Mouse (Mus musculus) midbrain, embryonic 12.5 days (tissue): ENCODE results near the gene Dnajc5g. TPM values are rescaled to one million over a fixed set of nuclear protein-coding genes. Genes with fewer than 3 reads are reported as not detected.
A peak's percentile ranks its signal among the peaks of the same experiment; 100 is the strongest.

Experiments used
- ATAC-seq: fragments of 200-750 bp; cut with Nextera tagmentation; 2 replicates; pipeline ENCODE4 v1.8.0; 2017; ENCODE audit warnings: low read depth, moderate TSS enrichment, moderate library complexity; ENCODE audit not compliant: low FRiP score
- H3K27ac ChIP-seq: fragments of 300-500 bp; sonication (generic); replicated peaks from 2 replicates; pipeline ENCODE4 v1.5.1; 2016; ENCODE audit warnings: mild to moderate bottlenecking
- H3K27me3 ChIP-seq: fragments of 300-500 bp; sonication (generic); 2 replicates; pipeline ENCODE4 v1.6.1; 2016; ENCODE audit warnings: mild to moderate bottlenecking
- H3K36me3 ChIP-seq: fragments of 300-500 bp; sonication (generic); 2 replicates; pipeline ENCODE4 v1.6.1; 2016
- H3K4me1 ChIP-seq: fragments of 300-500 bp; sonication (generic); 2 replicates; pipeline ENCODE4 v1.6.1; 2016
- H3K4me2 ChIP-seq: fragments of 300-500 bp; sonication (generic); replicated peaks from 2 replicates; pipeline ENCODE4 v1.6.1; 2016; ENCODE audit warnings: mild to moderate bottlenecking, moderate library complexity
- H3K4me3 ChIP-seq: fragments of 300-500 bp; sonication (generic); 2 replicates; pipeline ENCODE4 v1.5.1; 2016; ENCODE audit warnings: mild to moderate bottlenecking
- H3K9ac ChIP-seq: fragments of 300-500 bp; sonication (generic); replicated peaks from 2 replicates; pipeline ENCODE4 v1.6.1; 2016; ENCODE audit warnings: mild to moderate bottlenecking, moderate library complexity
- H3K9me3 ChIP-seq: fragments of 300-500 bp; sonication (generic); 2 replicates; pipeline ENCODE4 v1.6.1; 2016; ENCODE audit warnings: mild to moderate bottlenecking
- WGBS: fragments of 180-500 bp; shearing (Covaris S2); methylation state at CpG from one replicate; pipeline ENCODE4 v1.1.7; 2016; 5-methylcytosine and 5-hydroxymethylcytosine counted together
- polyA plus RNA-seq: library from polyadenylated mRNA; unstranded; fragments of >200 nt; fragmentation: Nextera tagmentation; extraction: Ambion mirVana; gene quantifications from 2 replicates; pipeline ENCODE4 v1.2.1, GENCODE M21; 2016

The Dnajc5g gene
- polyA plus RNA-seq, result not detected in 2 replicates

GRCm38 (mm10) chr5:31105814-31106335 lies at the start of gene Dnajc5g:
Dnajc5g (plus strand) TSS chr5:31106285.
- no peak within 1 kb of the TSS for H3K4me2 ChIP-seq
- no peaks in the 10 kb centered on the region for H3K4me1 ChIP-seq
- no peak within 1 kb of the TSS for H3K9ac ChIP-seq
- H3K27ac ChIP-seq, result no peak within 1 kb of the TSS
- H3K9me3 ChIP-seq, result no peaks in the 10 kb centered on the region
- 82% methylated on average over 9 of the region's 9 CpGs for WGBS
- ATAC-seq, result no peak
- no peak within 1 kb of the TSS for H3K4me3 ChIP-seq
- H3K36me3 ChIP-seq, result no peaks in the 10 kb centered on the region
- H3K27me3 ChIP-seq, result no peaks in the 10 kb centered on the region; the same call in 1 of the 2 replicates

- H3K4me1 ChIP-seq, result no peaks in the 10 kb centered on the region
- no peaks in the 10 kb centered on the region for H3K9me3 ChIP-seq
- WGBS, result 95% methylated on average over 3 of the region's 3 CpGs
- no peak for ATAC-seq
- no peak overlapping the region for H3K4me3 ChIP-seq
- H3K9ac ChIP-seq, result no peak overlapping the region
- H3K27me3 ChIP-seq, result no peaks in the 10 kb centered on the region
- no peak overlapping the region for H3K4me2 ChIP-seq
- peaks cover 95% of the 10 kb centered on the region for H3K36me3 ChIP-seq
- no peak overlapping the region for H3K27ac ChIP-seq
These were observed 36.3 kb upstream of the Dnajc5g start for GRCm38 (mm10) chr5:31069810-31070209.

GRCm38 (mm10) chr5:31071059-31071458 lies 35.0 kb upstream of the Dnajc5g start:
- Histone ChIP-seq H3K4me3 (no peak overlapping the region), H3K27ac (no peak overlapping the region), H3K36me3 (peaks cover 100% of the 10 kb centered on the region), H3K9ac (no peak overlapping the region), H3K4me2 (no peak overlapping the region), H3K9me3 (no peaks in the 10 kb centered on the region), H3K4me1 (no peaks in the 10 kb centered on the region), H3K27me3 (no peaks in the 10 kb centered on the region)
- ATAC-seq, result no peak
- WGBS, result 88% methylated on average over 2 of the region's 2 CpGs

GRCm38 (mm10) chr5:31071821-31072220 lies 34.3 kb upstream of the Dnajc5g start:
- H3K4me3 ChIP-seq, result no peak overlapping the region
- no peak overlapping the region for H3K4me2 ChIP-seq
- no peak for ATAC-seq
- no peaks in the 10 kb centered on the region for H3K4me1 ChIP-seq
- no peak overlapping the region for H3K9ac ChIP-seq
- H3K9me3 ChIP-seq, result no peaks in the 10 kb centered on the region
- 93% methylated on average over 11 of the region's 11 CpGs for WGBS
- peaks cover 100% of the 10 kb centered on the region for H3K36me3 ChIP-seq
- H3K27ac ChIP-seq, result no peak overlapping the region
- H3K27me3 ChIP-seq, result no peaks in the 10 kb centered on the region

- no peak overlapping the region for H3K27ac ChIP-seq
- no peak overlapping the region for H3K4me3 ChIP-seq
- peaks cover 100% of the 10 kb centered on the region for H3K36me3 ChIP-seq
- H3K4me1 ChIP-seq, result no peaks in the 10 kb centered on the region
- no peaks in the 10 kb centered on the region for H3K27me3 ChIP-seq
- no peaks in the 10 kb centered on the region for H3K9me3 ChIP-seq
- 94% methylated on average over 12 of the region's 12 CpGs for WGBS
- no peak overlapping the region for H3K9ac ChIP-seq
- ATAC-seq, result no peak
- H3K4me2 ChIP-seq, result no peak overlapping the region
These were observed 32.9 kb upstream of the Dnajc5g start for GRCm38 (mm10) chr5:31073176-31073575.

GRCm38 (mm10) chr5:31076346-31076745 lies 29.7 kb upstream of the Dnajc5g start:
- Histone ChIP-seq H3K9me3 (no peaks in the 10 kb centered on the region), H3K9ac (no peak overlapping the region), H3K4me1 (no peaks in the 10 kb centered on the region), H3K4me3 (no peak overlapping the region), H3K27me3 (no peaks in the 10 kb centered on the region), H3K27ac (no peak overlapping the region), H3K4me2 (no peak overlapping the region), H3K36me3 (peaks cover 76% of the 10 kb centered on the region)
- no peak for ATAC-seq
- WGBS, result 89% methylated on average over 13 of the region's 13 CpGs

GRCm38 (mm10) chr5:31080059-31080794 lies 25.9 kb upstream of the Dnajc5g start:
- Histone ChIP-seq H3K4me1 (peaks cover 18% of the 10 kb centered on the region; the same call in 1 of the 2 replicates), H3K9ac (no peak overlapping the region), H3K4me2 (no peak overlapping the region), H3K27ac (no peak overlapping the region; the same call in 1 of the 2 replicates), H3K27me3 (no peaks in the 10 kb centered on the region), H3K4me3 (no peak overlapping the region), H3K36me3 (peaks cover 37% of the 10 kb centered on the region), H3K9me3 (no peaks in the 10 kb centered on the region)
- no peak for ATAC-seq
- WGBS, result 86% methylated on average over 13 of the region's 13 CpGs

- Histone ChIP-seq H3K4me3 (no peak overlapping the region), H3K36me3 (peaks cover 31% of the 10 kb centered on the region), H3K4me2 (no peak overlapping the region), H3K9me3 (no peaks in the 10 kb centered on the region), H3K27me3 (0 out of 2 replicates have a peak, but pooled peaks cover 1% of the 10 kb centered on the region), H3K4me1 (peaks cover 18% of the 10 kb centered on the region; the same call in 1 of the 2 replicates), H3K27ac (no peak overlapping the region), H3K9ac (no peak overlapping the region)
- WGBS, result 90% methylated on average over 3 of the region's 3 CpGs
- no peak for ATAC-seq
These were observed 25.3 kb upstream of the Dnajc5g start for GRCm38 (mm10) chr5:31080795-31081164.

GRCm38 (mm10) chr5:31081386-31081785 lies 24.7 kb upstream of the Dnajc5g start:
- Histone ChIP-seq H3K4me2 (no peak overlapping the region), H3K27me3 (peaks cover 7% of the 10 kb centered on the region; the same call in 1 of the 2 replicates), H3K4me1 (peaks cover 18% of the 10 kb centered on the region; the same call in 1 of the 2 replicates), H3K9ac (no peak overlapping the region), H3K9me3 (no peaks in the 10 kb centered on the region), H3K4me3 (no peak overlapping the region), H3K36me3 (peaks cover 25% of the 10 kb centered on the region), H3K27ac (no peak overlapping the region)
- no peak for ATAC-seq
- 70% methylated on average over 3 of the region's 3 CpGs for WGBS

- no peak overlapping the region; the same call in 1 of the 2 replicates for H3K4me2 ChIP-seq
- H3K36me3 ChIP-seq, result peaks cover 16% of the 10 kb centered on the region
- H3K9me3 ChIP-seq, result no peaks in the 10 kb centered on the region
- peaks cover 21% of the 10 kb centered on the region; the same call in 1 of the 2 replicates for H3K4me1 ChIP-seq
- peak overlapping the region; percentile 77 for H3K27ac ChIP-seq
- WGBS, result 11% methylated on average over 5 of the region's 5 CpGs
- H3K4me3 ChIP-seq, result no peak overlapping the region
- peaks cover 11% of the 10 kb centered on the region; the same call in 1 of the 2 replicates for H3K27me3 ChIP-seq
- ATAC-seq, result no peak
- no peak overlapping the region for H3K9ac ChIP-seq
These were observed 23.7 kb upstream of the Dnajc5g start for GRCm38 (mm10) chr5:31082355-31082754.

- ATAC-seq, result peak; percentile 42; the same call in 1 of the 2 replicates
- peaks cover 8% of the 10 kb centered on the region for H3K36me3 ChIP-seq
- no peak overlapping the region for H3K9ac ChIP-seq
- no peak overlapping the region for H3K4me3 ChIP-seq
- H3K4me2 ChIP-seq, result peak overlapping the region; percentile 10
- 38% methylated on average over 12 of the region's 12 CpGs for WGBS
- peak overlapping the region; percentile 77 for H3K27ac ChIP-seq
- H3K4me1 ChIP-seq, result peaks cover 21% of the 10 kb centered on the region; the same call in 1 of the 2 replicates
- no peaks in the 10 kb centered on the region for H3K9me3 ChIP-seq
- H3K27me3 ChIP-seq, result peaks cover 16% of the 10 kb centered on the region; the same call in 1 of the 2 replicates
These were observed 23.0 kb upstream of the Dnajc5g start for GRCm38 (mm10) chr5:31082935-31083625.

GRCm38 (mm10) chr5:31083949-31084348 lies 22.1 kb upstream of the Dnajc5g start:
- Histone ChIP-seq H3K4me3 (no peak overlapping the region), H3K27ac (peak overlapping the region; percentile 77), H3K27me3 (peaks cover 25% of the 10 kb centered on the region; the same call in 1 of the 2 replicates), H3K9ac (peak overlapping the region; percentile 24; the same call in 1 of the 2 replicates), H3K9me3 (no peaks in the 10 kb centered on the region), H3K4me1 (peaks cover 21% of the 10 kb centered on the region; the same call in 1 of the 2 replicates), H3K36me3 (no peaks in the 10 kb centered on the region), H3K4me2 (peak overlapping the region; percentile 10)
- 6% methylated on average over 8 of the region's 8 CpGs for WGBS
- peak; percentile 53 for ATAC-seq
